Mouse (Mus musculus): ENCODE results near the gene Gm10401.
"Not testable (repeated sequence)": the region's sequence is repeated elsewhere in the genome, so short reads cannot be mapped to it uniquely, and the experiment has no call there.

The Gm10401 gene

DNA sequence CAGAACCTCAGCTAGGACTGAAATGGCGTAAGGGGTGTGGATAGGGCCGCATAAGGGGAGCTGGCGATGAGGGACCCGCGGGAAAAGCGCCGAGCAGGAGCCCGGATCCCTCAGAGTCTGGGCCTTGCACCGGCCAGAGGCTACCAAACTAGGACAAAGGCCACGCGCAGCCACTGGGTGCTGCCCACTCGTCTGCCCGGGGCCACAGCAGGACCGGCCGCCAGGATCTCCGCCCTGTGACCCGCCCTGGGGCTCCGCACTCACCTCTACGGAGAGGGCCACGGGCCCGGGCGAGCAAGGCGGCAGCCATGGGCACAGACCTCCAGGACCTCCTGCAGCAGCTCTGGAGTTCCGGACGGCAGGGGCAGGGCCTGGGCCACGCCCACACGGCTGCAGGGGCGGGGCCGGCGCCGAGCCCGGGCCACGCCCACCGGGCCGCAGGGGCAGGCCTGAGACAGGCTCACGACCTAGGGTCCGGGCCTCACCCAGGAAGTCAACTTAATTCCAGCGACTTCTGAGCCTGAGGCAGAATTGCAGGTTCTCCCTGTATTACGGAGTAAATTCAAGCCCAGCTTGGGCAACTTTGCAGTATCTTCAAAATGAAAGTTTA lies 21.0 kb upstream of the Gm10401 start, which contains the start of gene Acads:
Acads (minus strand) TSS at position 386 of the 610 bp plus-strand sequence.
- peak; percentile 63 for DNase-seq (ENCODE audit: low read depth, low spot score)

GRCm38 (mm10) chr5:115117467-115117866 lies 19.4 kb upstream of the Gm10401 start:
- DNase-seq (ENCODE audit: low read depth, low spot score), result no peak

GRCm38 (mm10) chr5:115116426-115116825 lies 18.3 kb upstream of the Gm10401 start:
- no peak for DNase-seq (ENCODE audit: low read depth, low spot score)

DNA sequence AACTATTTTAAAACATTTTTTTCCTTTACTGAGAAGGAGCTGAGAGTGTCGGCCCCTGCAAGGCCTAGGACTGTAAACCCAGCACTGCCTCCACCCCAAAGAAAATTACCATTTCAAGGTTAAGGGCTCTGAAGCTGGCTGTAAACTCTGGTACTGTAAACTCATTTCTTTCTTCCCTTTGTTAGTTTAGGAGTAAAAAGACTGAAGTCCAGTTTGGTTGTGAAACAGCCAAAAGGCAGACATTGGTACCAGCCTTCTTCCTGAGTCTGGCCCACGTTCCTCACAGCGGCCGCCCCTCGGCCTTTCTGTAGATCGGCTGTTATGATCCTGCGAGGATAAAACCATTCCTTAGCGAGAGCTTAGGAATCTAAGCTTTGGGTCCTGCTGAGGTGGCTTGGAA lies 16.4 kb upstream of the Gm10401 start:
- no peak for DNase-seq (ENCODE audit: low read depth, low spot score)

GRCm38 (mm10) chr5:115113244-115113643 lies 15.1 kb upstream of the Gm10401 start:
- DNase-seq (ENCODE audit: low read depth, low spot score), result no peak

DNA sequence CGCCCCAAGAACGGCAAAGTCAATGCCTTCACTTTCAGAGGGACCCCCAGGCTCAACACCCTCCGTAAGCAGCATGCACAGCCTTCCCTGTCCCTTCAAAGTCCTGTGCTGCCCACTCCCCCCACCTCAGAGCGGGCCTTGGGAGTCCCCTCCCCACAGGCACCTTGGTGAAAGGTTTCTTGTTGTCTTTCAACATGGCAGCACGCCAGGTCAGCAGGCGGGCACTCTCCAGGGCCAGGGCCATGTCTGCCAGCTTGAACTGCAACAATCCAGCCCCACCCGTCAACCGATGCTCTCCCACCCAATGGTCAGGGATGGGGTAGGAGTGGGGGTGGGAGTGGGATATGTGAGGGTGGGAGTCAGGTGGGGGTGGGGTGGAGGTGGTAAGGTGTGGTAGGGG lies 13.1 kb upstream of the Gm10401 start:
- no peak for DNase-seq (ENCODE audit: low read depth, low spot score)

DNA sequence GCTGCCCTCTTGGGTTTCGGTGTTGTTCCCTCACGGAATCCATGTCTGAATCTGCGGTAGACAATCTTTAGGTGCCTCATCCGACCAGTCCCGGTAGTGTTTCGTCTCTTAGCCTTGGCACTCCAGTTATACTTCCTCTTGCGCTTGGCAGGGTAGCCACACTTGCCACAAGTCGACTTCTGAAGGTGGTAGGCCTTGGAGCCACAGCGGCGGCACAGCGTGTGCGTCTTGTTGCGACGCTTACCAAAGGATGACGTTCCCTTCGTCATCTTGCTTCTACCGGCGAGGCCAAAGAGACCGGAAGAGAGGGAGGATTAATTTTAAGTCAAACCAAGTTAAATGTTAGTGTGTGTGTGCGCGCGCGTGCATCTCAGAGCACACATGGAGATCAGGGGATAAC lies 5.2 kb upstream of the Gm10401 start:
- DNase-seq (ENCODE audit: low read depth, low spot score), result not testable (repeated sequence)

- no peak for DNase-seq (ENCODE audit: low read depth, low spot score)
Measured at GRCm38 (mm10) chr5:115102231-115102630, 4.1 kb upstream of the Gm10401 start.

DNA sequence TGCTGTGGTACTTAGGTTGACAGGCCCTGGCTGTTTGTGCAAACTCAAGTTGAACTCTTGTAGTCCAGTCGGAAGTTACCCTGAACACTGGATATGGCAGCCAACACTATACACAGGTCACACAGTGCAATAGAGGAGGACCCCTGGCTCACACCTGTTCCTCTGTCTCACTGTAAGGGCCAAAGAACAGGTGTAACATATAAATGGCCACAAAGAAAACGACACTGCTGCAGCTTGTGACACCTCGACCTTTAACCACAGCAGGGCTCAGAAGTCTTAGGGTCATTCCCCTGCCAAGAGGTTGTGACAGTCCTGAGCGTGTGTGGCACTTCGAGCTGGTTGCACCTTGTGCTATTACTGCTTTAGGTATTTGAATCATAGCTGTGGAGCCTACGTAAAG lies 2.4 kb upstream of the Gm10401 start:
- DNase-seq (ENCODE audit: low read depth, low spot score), result no peak

- no peak for DNase-seq (ENCODE audit: low read depth, low spot score)
Measured at GRCm38 (mm10) chr5:115099991-115100390, 1.9 kb upstream of the Gm10401 start.

DNA sequence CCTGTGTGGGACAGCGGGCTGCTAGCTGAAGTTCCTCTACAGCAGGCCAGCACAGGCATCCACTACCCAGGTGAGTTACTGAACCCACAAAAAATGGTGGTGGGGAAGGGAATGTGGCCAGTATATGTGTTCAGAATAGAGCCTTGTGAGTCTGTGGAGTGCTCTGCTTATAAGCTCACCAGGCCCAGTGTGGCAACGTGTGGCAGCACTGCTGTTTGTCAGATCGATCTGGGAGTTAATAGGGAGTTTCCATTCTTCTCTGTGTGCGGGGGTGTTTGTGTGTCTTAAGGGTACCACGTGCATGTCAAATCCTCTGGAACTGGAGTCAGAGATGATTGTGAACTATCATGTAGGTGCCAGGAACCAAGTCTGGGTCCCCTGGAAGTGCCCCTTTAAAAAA lies 1.4 kb upstream of the Gm10401 start:
- DNase-seq (ENCODE audit: low read depth, low spot score), result no peak

- DNase-seq (ENCODE audit: low read depth, low spot score), result no peak
Measured at GRCm38 (mm10) chr5:115091776-115092175, 6.3 kb downstream of the Gm10401 start.

DNA sequence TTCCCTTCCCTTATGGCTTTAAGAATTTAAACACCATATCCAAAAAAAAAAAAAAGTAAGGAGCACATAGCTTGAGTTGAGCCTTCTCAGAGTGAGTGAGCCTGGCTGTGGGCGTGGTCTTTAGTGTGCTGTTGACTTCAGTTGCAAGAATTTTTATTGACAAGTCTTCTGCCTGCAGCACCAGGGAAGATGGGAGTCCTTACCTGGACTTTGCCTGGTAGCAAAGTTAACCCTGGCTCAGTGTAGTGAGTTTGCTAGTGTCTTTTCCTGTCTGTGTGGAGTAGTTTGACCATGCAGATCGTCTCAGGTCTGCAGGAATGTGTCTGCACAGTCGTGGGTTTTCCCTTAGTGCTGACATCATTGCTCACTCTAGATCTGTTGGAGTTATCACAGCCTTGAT lies 7.1 kb downstream of the Gm10401 start:
- DNase-seq (ENCODE audit: low read depth, low spot score), result no peak

GRCm38 (mm10) chr5:115089592-115090268 lies 8.4 kb downstream of the Gm10401 start:
- DNase-seq (ENCODE audit: low read depth, low spot score), result no peak

DNA sequence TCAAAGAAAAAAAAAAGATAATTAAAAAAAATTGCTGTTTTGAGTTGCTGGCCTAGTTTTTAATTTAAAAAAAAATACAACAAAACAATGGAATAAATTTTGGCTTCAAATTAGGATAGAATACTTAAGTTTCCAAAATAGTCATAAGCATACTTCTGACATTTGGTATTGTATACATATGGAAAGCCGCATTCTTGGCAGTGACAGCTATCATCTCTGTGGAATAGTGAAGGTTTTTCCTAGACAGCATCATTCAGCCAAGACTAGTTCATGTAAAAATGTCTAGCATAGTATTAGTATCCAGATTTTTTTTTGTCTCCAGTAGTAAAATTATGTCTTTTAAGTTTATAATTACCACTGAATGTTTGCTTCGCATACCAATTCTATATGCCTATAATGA lies 12.4 kb downstream of the Gm10401 start:
- DNase-seq (ENCODE audit: low read depth, low spot score), result no peak

DNA sequence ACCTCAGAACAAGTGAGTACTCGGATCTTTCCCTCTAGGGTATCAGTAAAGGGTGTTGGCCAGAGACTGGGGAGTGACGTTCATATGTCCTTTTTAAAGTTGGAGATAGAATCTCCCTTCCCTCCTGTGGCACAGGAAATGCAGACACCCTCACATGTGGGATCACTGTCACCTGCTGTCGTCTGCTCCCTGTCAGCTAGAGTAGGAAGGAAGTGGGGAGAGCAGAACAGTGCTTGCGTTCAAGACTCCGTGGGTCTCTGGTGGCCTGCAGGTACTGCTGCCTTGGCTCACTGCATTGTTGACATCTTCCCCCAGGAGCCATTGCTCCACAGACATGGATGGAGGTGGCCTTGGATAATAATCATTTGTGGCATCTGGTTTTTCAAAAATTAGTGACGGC lies 14.6 kb downstream of the Gm10401 start:
- no peak for DNase-seq (ENCODE audit: low read depth, low spot score)

DNA sequence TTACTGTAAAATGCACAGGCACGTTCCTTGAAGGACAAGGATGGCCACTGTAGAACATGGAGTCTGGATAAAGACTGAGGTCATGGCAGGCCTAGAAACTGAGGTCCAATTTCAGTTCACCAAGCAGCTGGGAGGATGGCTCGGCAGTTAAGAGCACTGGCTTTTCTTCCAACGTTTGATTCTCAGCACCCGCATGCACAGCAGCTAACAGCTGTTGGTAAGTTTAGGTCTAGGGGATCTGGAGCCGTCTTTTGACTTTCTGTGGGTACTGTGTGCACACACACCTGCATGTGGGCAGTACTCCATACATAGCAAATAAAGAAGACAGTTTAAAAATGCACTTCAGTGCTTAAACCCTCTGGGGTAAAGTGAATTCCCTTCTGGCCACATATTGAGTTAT lies 16.5 kb downstream of the Gm10401 start:
- DNase-seq (ENCODE audit: low read depth, low spot score), result no peak

DNA sequence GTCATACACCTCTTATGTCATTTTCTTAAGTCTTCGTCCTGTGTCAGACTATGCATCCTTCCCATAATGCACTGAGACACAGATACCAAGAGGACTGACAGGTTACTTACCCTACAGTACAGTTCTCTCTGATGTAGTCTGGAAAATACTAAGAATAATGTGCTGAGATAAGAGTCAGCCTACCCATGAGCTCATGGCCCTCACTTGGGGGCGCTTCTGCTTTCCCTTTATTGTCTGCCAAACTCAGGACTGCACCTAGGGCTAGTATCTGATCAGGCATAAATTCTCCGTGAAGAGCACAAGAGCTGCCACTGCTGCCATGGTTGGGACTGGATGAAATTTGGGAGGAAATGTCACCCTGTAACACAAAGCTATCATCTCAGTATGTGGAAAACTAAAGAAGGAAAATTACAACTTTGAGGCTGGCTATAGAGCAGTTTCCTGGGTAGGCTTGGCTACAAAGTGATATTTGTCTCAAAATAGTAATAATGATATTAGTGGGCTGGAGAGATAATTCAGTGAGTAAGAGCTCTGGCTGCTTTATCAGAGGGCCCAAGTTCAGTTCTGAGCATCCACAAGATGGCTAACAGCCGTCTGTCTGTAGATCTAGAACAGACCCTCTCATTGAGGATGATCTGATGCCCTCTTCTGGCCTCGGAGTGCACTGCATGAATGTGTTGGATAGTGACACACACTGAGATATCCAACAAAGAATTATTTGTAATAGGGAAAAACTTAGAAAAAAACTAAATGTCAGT lies 21.8 kb downstream of the Gm10401 start:
- DNase-seq (ENCODE audit: low read depth, low spot score), result peak; percentile 71

DNA sequence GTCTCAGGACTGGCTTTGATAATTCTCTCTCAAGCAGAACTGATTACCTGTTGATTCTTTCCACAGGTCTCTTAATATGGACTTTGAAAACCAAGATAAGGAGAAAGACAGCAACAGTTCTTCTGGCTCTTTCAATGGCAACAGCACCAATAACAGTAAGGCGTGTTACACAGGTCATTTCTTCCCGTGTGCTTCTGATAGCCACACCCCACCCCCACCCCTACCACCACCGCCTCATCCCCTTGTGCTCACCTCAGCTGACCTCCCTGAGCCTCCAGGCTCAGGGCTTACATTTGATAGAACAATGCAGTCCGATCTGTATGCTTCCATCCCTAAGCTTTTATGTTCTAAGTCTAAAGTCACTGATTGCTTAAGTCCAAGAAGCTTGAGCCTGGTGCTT lies 23.3 kb downstream of the Gm10401 start:
- DNase-seq (ENCODE audit: low read depth, low spot score), result no peak

DNA sequence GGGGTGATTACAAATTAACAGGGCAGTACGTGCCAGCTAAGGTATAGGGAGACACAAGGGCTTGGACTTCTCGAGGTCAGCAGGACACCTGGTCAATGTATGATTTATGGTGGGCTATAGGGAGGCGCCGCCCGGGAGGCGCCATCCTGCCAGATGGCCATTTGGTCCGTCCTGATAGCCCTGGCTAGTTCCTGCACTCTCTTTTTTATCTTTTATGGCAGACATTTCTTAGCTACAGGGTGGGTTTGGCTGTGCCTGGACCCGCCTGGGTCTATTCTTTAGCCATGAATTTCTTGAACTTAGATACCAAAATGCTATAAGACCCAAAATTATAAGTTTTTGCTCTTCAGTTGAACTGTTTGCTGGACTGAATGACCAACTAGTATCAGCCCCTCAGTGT lies 24.8 kb downstream of the Gm10401 start:
- DNase-seq (ENCODE audit: low read depth, low spot score), result not testable (repeated sequence)

DNA sequence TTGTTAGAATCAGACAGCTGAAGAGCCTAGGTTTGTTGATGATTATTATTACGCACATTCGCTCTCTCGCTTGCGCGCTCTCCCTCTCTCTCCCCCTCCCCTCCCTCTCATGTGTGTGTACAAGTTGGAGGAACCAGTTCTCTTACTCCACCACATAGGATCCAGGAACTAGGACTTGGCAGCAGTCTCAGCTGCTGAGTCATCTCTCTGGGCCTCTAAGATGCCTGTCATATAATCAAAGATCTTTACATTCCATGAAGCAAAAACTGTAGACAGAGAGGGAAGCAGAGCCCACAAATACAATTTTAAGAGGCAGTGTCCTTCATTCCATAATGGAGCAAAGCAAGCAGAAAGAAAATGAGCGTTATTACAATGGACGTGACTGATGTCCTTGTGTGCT lies 26.0 kb downstream of the Gm10401 start:
- DNase-seq (ENCODE audit: low read depth, low spot score), result peak; percentile 77

DNA sequence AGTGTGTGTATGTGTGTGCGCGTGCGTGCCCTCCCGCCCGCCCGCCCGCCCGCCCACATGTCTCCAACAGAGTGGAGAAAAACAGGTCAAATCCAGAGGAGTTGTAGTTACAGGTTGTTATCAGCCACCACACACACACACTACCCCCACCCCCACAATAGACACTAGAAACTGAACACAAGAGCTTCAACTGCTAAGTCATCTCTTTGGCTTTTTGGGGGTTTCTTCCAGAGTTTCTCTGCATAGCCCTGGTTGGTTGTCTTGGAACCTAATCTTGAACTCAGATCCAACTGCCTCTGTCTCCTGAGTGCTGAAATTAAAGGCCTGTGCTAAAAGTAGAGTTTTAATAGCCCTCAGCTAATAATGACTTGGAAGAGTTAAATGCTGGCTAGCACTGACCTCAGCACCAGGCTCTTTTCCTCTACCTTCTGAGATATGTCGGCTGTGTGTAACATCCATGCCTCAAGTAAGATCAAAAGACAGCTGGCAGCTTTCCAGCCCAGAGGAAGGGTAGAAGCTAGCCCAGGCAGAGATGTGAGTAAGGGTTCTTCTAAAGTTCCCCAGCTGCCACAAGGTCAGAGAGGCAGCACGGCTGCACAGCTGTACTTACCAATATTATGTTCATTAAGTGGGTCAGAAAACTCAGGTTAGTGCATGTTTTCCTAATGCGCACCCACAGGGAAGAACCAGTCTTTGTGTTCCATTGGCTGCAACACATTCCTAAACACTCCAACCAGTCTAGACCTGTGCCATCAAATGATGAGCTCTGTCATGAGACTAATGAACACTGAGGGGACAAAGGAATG lies 26.8 kb downstream of the Gm10401 start:
- DNase-seq (ENCODE audit: low read depth, low spot score), result peak; percentile 60

Measured in c-Kit-negative CD71-positive TER-119-positive erythroid progenitor cells, embryonic 14.5 days (primary cell).